Mouse (Mus musculus) myocyte (in vitro differentiated cells): ENCODE measurements around the gene Ucn3.

ENCODE experiments used
- CEBPB ChIP-seq: IDR thresholded peaks from 2 replicates; pipeline ENCODE4 v1.6.1; 2011; ENCODE audit warnings: mild to moderate bottlenecking, moderate library complexity; ENCODE audit not compliant: poor library complexity, insufficient read depth, severe bottlenecking
- E2F4 ChIP-seq: IDR thresholded peaks from one replicate; pipeline ENCODE4 v1.6.1; 2011; ENCODE audit warnings: mild to moderate bottlenecking, control low read depth, moderate library complexity; ENCODE audit not compliant: insufficient read depth
- MAX ChIP-seq: IDR thresholded peaks from one replicate; pipeline ENCODE4 v1.6.1; 2011; ENCODE audit warnings: low read depth, mild to moderate bottlenecking, control low read depth
- MYOD1 ChIP-seq, 3 experiments: IDR thresholded peaks; one replicate each; pipeline ENCODE4 v1.6.1; 2011; ENCODE audit warnings: control low read depth in 2 of 3, low read depth in 2 of 3, mild to moderate bottlenecking in 2 of 3, moderate library complexity in 1 of 3; ENCODE audit not compliant: insufficient read length in 2 of 3, control insufficient read depth in 1 of 3
- POLR2A ChIP-seq: IDR thresholded peaks from one replicate; pipeline ENCODE4 v1.6.1; 2011; ENCODE audit warnings: low read depth, mild to moderate bottlenecking, control low read depth, moderate library complexity; ENCODE audit not compliant: insufficient read length
- POLR2AphosphoS2 ChIP-seq: IDR thresholded peaks from one replicate; pipeline ENCODE4 v1.6.1; 2011; ENCODE audit warnings: low read depth, control low read depth; ENCODE audit not compliant: insufficient read length
- REST ChIP-seq: IDR thresholded peaks from one replicate; pipeline ENCODE4 v1.6.1; 2011; ENCODE audit warnings: mild to moderate bottlenecking, control low read depth, moderate library complexity; ENCODE audit not compliant: insufficient read depth, insufficient read length
- TCF12 ChIP-seq: IDR thresholded peaks from one replicate; pipeline ENCODE4 v1.6.1; 2011; ENCODE audit warnings: mild to moderate bottlenecking, control low read depth; ENCODE audit not compliant: poor library complexity, insufficient read depth, severe bottlenecking
- USF1 ChIP-seq: IDR thresholded peaks from one replicate; pipeline ENCODE4 v1.6.1; 2011; ENCODE audit warnings: low read depth, mild to moderate bottlenecking, control low read depth, moderate library complexity

- TF ChIP-seq POLR2A (no peak), POLR2AphosphoS2 (no peak), REST (no peak), TCF12 (no peak), MYOD1 (IDR thresholded peaks at IDR 0.05; ENCODE audit: control insufficient read depth in 1 of 3, insufficient read length in 2 of 3, low read depth in 2 of 3) (no peak), MAX (no peak), CEBPB (no peak), USF1 (no peak), E2F4 (no peak)
Measured at GRCm38 (mm10) chr13:3913504-3913903, 31.6 kb downstream of the Ucn3 start.
